Comparison of ENCODE assay signal across 14 mouse cellular contexts in genomic region chr1:180500641-180501040, GRCm38 (mm10). TPM values are rescaled to one million over a fixed set of nuclear protein-coding genes. Genes with fewer than 3 reads are reported as not detected.
DNase-seq lines count a peak whose midpoint lies in the region.
"Had no signal": no experiment of that assay in that cellular context is flagged by ENCODE, and none has a peak within 500 bp of the region (broad histone marks: within the 10 kb centered on the region; RNA-seq: fewer than 3 reads in every experiment).

No protein-coding gene starts in this region.

- DNase-seq in cerebellum, adult 9-11 months: peak; percentile 43
- no peak for DNase-seq in cerebellum, adult 9-10 months
- peak; percentile 58 to 63 for DNase-seq in cerebellum, postnatal 14 days
- DNase-seq in cerebellum, adult 11 months: no peak
- DNase-seq in A20 (ENCODE audit: low read depth, low spot score): peak; percentile 65
- peak; percentile 40 for DNase-seq in brain, adult 2 months (ENCODE audit: low read depth, low spot score)
- DNase-seq in urinary bladder, postnatal 25 days (ENCODE audit: low spot score): no peak
- no peak for DNase-seq in heart, adult 18-20 months
- DNase-seq: adrenal gland, adult 8-10 months; adrenal gland, postnatal 14 days; adrenal gland, postnatal 36 days; embryo, embryonic 11 days; gastrocnemius, adult 2 months had no signal

RNA-seq across cellular contexts. Expression of gene Stum, which starts 17.3 kb away (rescaled TPM):
- 1 to 10 TPM; 2.6 to 3.1 TPM for total RNA-seq in heart, adult 18-20 months (2021)
- total RNA-seq: common myeloid progenitor, adult 5-6 weeks had no signal

Comparison
In these comparisons a context has a peak if more than half of its experiments do, and no peak if none do; other contexts are left out.
1. DNase-seq: peak in cerebellum, adult 9-11 months (single experiment), cerebellum, postnatal 14 days (2 of 2), A20 (single experiment) and brain, adult 2 months (single experiment); none in cerebellum, adult 9-10 months (single experiment), cerebellum, adult 11 months (single experiment), urinary bladder, postnatal 25 days (single experiment) and heart, adult 18-20 months (0 of 2).